Mouse (Mus musculus): ENCODE data around the gene Tbl2.

GRCm38 (mm10) chr5:135189281-135190022 lies 40.0 kb downstream of the Tbl2 start:
- TF ChIP-seq CTCF (IDR thresholded peaks at IDR 0.05; ENCODE audit: low read depth, low read length) (no peak), POLR2A (IDR thresholded peaks at IDR 0.05; ENCODE audit: borderline replicate concordance, low read depth, low read length) (no peak)

All from bone marrow macrophage, adult 2 months (primary cell).